Mouse (Mus musculus): ENCODE measurements around the gene Calhm1.

DNA sequence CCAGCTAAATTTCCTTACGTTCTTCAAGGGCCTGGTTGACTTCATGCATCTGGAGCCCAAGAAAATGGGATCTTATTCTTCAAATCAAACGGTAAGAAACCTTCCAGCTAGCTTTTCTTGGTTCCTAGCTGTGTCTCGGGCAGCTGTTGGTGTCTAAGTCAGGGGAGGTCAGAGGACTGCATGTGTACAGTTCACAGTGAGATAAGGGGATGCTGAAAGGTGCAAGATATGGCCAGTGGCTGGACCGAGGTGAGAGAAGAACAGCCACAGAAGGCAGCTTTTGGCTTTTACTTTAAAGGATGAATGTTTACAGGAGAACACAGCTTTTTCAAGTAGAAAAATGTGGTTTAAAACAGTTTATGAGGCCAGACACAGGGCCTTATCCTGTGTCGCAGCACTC, 43.0 kb downstream of the Calhm1 start:
- TF ChIP-seq POLR2A (IDR thresholded peaks at IDR 0.05; ENCODE audit: borderline replicate concordance, insufficient read depth, low read length) = no peak
- TF ChIP-seq CTCF (IDR thresholded peaks at IDR 0.05; ENCODE audit: borderline replicate concordance, insufficient read depth, low read depth, low read length) = no peak

Measured in cerebellum, adult 2 months (tissue).